Mouse (Mus musculus) neural tube, embryonic 13.5 days (tissue): Measurements from ENCODE around the gene Olfr224. TPM values are rescaled to one million over a fixed set of nuclear protein-coding genes. Genes with fewer than 3 reads are reported as not detected.

Experiments used
- ATAC-seq: fragments of 200-750 bp; cut with Nextera tagmentation; 2 replicates; pipeline ENCODE4 v1.8.0; 2017; ENCODE audit warnings: low read depth, mild to moderate bottlenecking, moderate TSS enrichment, moderate library complexity
- H3K27ac ChIP-seq: fragments of 300-500 bp; sonication (generic); replicated peaks from 2 replicates; pipeline ENCODE4 v1.5.1; 2015; ENCODE audit warnings: moderate library complexity, mild to moderate bottlenecking, inconsistent platforms
- H3K27me3 ChIP-seq: fragments of 300-500 bp; sonication (generic); 2 replicates; pipeline ENCODE4 v1.6.1; 2015; ENCODE audit warnings: mild to moderate bottlenecking, inconsistent platforms
- H3K36me3 ChIP-seq: fragments of 300-500 bp; sonication (generic); 2 replicates; pipeline ENCODE4 v1.6.1; 2015; ENCODE audit warnings: mild to moderate bottlenecking, inconsistent platforms
- H3K4me1 ChIP-seq: fragments of 300-500 bp; sonication (generic); replicated peaks from 2 replicates; pipeline ENCODE4 v1.6.1; 2015; ENCODE audit warnings: inconsistent platforms
- H3K4me2 ChIP-seq: fragments of 300-500 bp; sonication (generic); 2 replicates; pipeline ENCODE4 v1.6.1; 2015; ENCODE audit warnings: inconsistent platforms, mild to moderate bottlenecking, moderate library complexity
- H3K4me3 ChIP-seq: fragments of 300-500 bp; sonication (generic); 2 replicates; pipeline ENCODE4 v1.5.1; 2015; ENCODE audit warnings: mild to moderate bottlenecking, inconsistent platforms
- H3K9ac ChIP-seq: fragments of 300-500 bp; sonication (generic); 2 replicates; pipeline ENCODE4 v1.6.1; 2015; ENCODE audit warnings: moderate library complexity, mild to moderate bottlenecking, inconsistent platforms
- H3K9me3 ChIP-seq: fragments of 300-500 bp; sonication (generic); 2 replicates; pipeline ENCODE4 v1.6.1; 2016; ENCODE audit warnings: inconsistent platforms
- WGBS: fragments of 180-500 bp; shearing (Covaris S2); methylation state at CpG from one replicate; pipeline ENCODE4 v1.1.7; 2015; 5-methylcytosine and 5-hydroxymethylcytosine counted together
- polyA plus RNA-seq: library from polyadenylated mRNA; unstranded; fragments of >200 nt; fragmentation: Nextera tagmentation; extraction: Ambion mirVana; gene quantifications from 2 replicates; pipeline ENCODE4 v1.2.1, GENCODE M21; 2015

The Olfr224 gene
- polyA plus RNA-seq: 0.14 TPM in 1 of 2 replicates, not detected in the other

GRCm38 (mm10) chr11:58570405-58570804, at the start of gene Olfr224:
Gene Olfr224 (minus strand): TSS chr11:58570553.
- no peak for ATAC-seq
- no peak within 1 kb of the TSS for H3K4me3 ChIP-seq
- no peaks in the 10 kb centered on the region for H3K9me3 ChIP-seq
- WGBS: 70% methylated on average over 5 of the region's 5 CpGs
- H3K4me1 ChIP-seq: no peaks in the 10 kb centered on the region
- no peak within 1 kb of the TSS for H3K27ac ChIP-seq
- H3K27me3 ChIP-seq: no peaks in the 10 kb centered on the region
- H3K9ac ChIP-seq: no peak within 1 kb of the TSS
- H3K4me2 ChIP-seq: no peak within 1 kb of the TSS
- H3K36me3 ChIP-seq: no peaks in the 10 kb centered on the region

GRCm38 (mm10) chr11:58618793-58619192, 48.4 kb upstream of the Olfr224 start:
- Histone ChIP-seq H3K27me3 (no peaks in the 10 kb centered on the region), H3K9ac (no peak overlapping the region), H3K36me3 (no peaks in the 10 kb centered on the region), H3K4me3 (no peak overlapping the region), H3K4me1 (no peaks in the 10 kb centered on the region), H3K9me3 (no peaks in the 10 kb centered on the region), H3K27ac (no peak overlapping the region), H3K4me2 (no peak overlapping the region)
- ATAC-seq: no peak
- WGBS: 68% methylated on average over 6 of the region's 6 CpGs

GRCm38 (mm10) chr11:58618369-58618768, 48.0 kb upstream of the Olfr224 start:
- H3K9ac ChIP-seq: no peak overlapping the region
- ATAC-seq: no peak
- no peak overlapping the region for H3K27ac ChIP-seq
- no peaks in the 10 kb centered on the region for H3K36me3 ChIP-seq
- H3K27me3 ChIP-seq: no peaks in the 10 kb centered on the region
- H3K4me1 ChIP-seq: no peaks in the 10 kb centered on the region
- H3K4me2 ChIP-seq: no peak overlapping the region
- 73% methylated on average over 3 of the region's 3 CpGs for WGBS
- H3K4me3 ChIP-seq: no peak overlapping the region
- no peaks in the 10 kb centered on the region for H3K9me3 ChIP-seq

- ATAC-seq: no peak
These were observed 45.6 kb upstream of the Olfr224 start, which contains the start of gene 2210407C18Rik for GRCm38 (mm10) chr11:58615975-58616374. Gene 2210407C18Rik (minus strand): TSS chr11:58616075.

GRCm38 (mm10) chr11:58614526-58614925, 44.2 kb upstream of the Olfr224 start:
- Histone ChIP-seq H3K27ac (no peak overlapping the region), H3K36me3 (no peaks in the 10 kb centered on the region), H3K9ac (no peak overlapping the region), H3K4me3 (no peak overlapping the region), H3K27me3 (no peaks in the 10 kb centered on the region), H3K4me2 (no peak overlapping the region), H3K4me1 (no peaks in the 10 kb centered on the region), H3K9me3 (no peaks in the 10 kb centered on the region)
- no peak for ATAC-seq

More at GRCm38 (mm10) chr11:58615975-58616374, 45.6 kb upstream of the Olfr224 start, which contains the start of gene 2210407C18Rik:
- no peaks in the 10 kb centered on the region for H3K27me3 ChIP-seq
- H3K9ac ChIP-seq: no peak within 1 kb of the TSS
- H3K4me3 ChIP-seq: no peak within 1 kb of the TSS
- 88% methylated on average over 4 of the region's 4 CpGs for WGBS
- H3K27ac ChIP-seq: no peak within 1 kb of the TSS
- no peak within 1 kb of the TSS for H3K4me2 ChIP-seq
- no peaks in the 10 kb centered on the region for H3K36me3 ChIP-seq
- no peaks in the 10 kb centered on the region for H3K4me1 ChIP-seq
- no peaks in the 10 kb centered on the region for H3K9me3 ChIP-seq

GRCm38 (mm10) chr11:58613359-58613758, 43.0 kb upstream of the Olfr224 start:
- WGBS: 57% methylated on average over 3 of the region's 3 CpGs
- no peak overlapping the region for H3K4me3 ChIP-seq
- no peaks in the 10 kb centered on the region for H3K9me3 ChIP-seq
- H3K4me1 ChIP-seq: no peaks in the 10 kb centered on the region
- H3K9ac ChIP-seq: no peak overlapping the region
- ATAC-seq: no peak
- no peaks in the 10 kb centered on the region for H3K36me3 ChIP-seq
- no peak overlapping the region for H3K4me2 ChIP-seq
- no peak overlapping the region for H3K27ac ChIP-seq
- H3K27me3 ChIP-seq: no peaks in the 10 kb centered on the region

GRCm38 (mm10) chr11:58607030-58607429, 36.7 kb upstream of the Olfr224 start:
- no peak for ATAC-seq
- 80% methylated on average over 6 of the region's 6 CpGs for WGBS
- H3K27ac ChIP-seq: no peak overlapping the region
- H3K27me3 ChIP-seq: no peaks in the 10 kb centered on the region
- no peaks in the 10 kb centered on the region for H3K4me1 ChIP-seq
- no peaks in the 10 kb centered on the region for H3K9me3 ChIP-seq
- H3K4me3 ChIP-seq: no peak overlapping the region
- H3K9ac ChIP-seq: no peak overlapping the region
- H3K36me3 ChIP-seq: no peaks in the 10 kb centered on the region
- H3K4me2 ChIP-seq: no peak overlapping the region

- H3K27ac ChIP-seq: no peak overlapping the region
- ATAC-seq: no peak
- no peak overlapping the region for H3K4me2 ChIP-seq
- H3K9me3 ChIP-seq: no peaks in the 10 kb centered on the region
- no peak overlapping the region for H3K4me3 ChIP-seq
- H3K27me3 ChIP-seq: no peaks in the 10 kb centered on the region
- no peak overlapping the region for H3K9ac ChIP-seq
- H3K36me3 ChIP-seq: no peaks in the 10 kb centered on the region
- WGBS: 91% methylated on average over 12 of the region's 12 CpGs
- no peaks in the 10 kb centered on the region for H3K4me1 ChIP-seq
These were observed 36.0 kb upstream of the Olfr224 start for GRCm38 (mm10) chr11:58606177-58606919.

- Histone ChIP-seq H3K36me3 (no peaks in the 10 kb centered on the region), H3K27me3 (no peaks in the 10 kb centered on the region), H3K9ac (no peak overlapping the region), H3K4me3 (no peak overlapping the region), H3K4me2 (no peak overlapping the region), H3K9me3 (no peaks in the 10 kb centered on the region), H3K27ac (no peak overlapping the region), H3K4me1 (no peaks in the 10 kb centered on the region)
- ATAC-seq: no peak
- WGBS: 91% methylated on average over 3 of the region's 3 CpGs
These were observed 34.9 kb upstream of the Olfr224 start for GRCm38 (mm10) chr11:58605228-58605627.

- ATAC-seq: no peak
- Histone ChIP-seq H3K9me3 (no peaks in the 10 kb centered on the region), H3K4me2 (no peak overlapping the region), H3K9ac (no peak overlapping the region), H3K27me3 (no peaks in the 10 kb centered on the region), H3K27ac (no peak overlapping the region), H3K4me3 (no peak overlapping the region), H3K36me3 (no peaks in the 10 kb centered on the region), H3K4me1 (no peaks in the 10 kb centered on the region)
- WGBS: 83% methylated on average over 2 of the region's 2 CpGs
These were observed 34.3 kb upstream of the Olfr224 start for GRCm38 (mm10) chr11:58604688-58605087.

GRCm38 (mm10) chr11:58602800-58603560, 32.6 kb upstream of the Olfr224 start:
- H3K36me3 ChIP-seq: no peaks in the 10 kb centered on the region
- H3K9ac ChIP-seq: no peak overlapping the region
- no peaks in the 10 kb centered on the region for H3K9me3 ChIP-seq
- no peak overlapping the region for H3K4me2 ChIP-seq
- no peak overlapping the region for H3K4me3 ChIP-seq
- no peak overlapping the region for H3K27ac ChIP-seq
- H3K4me1 ChIP-seq: no peaks in the 10 kb centered on the region
- WGBS: 83% methylated on average over 6 of the region's 6 CpGs
- H3K27me3 ChIP-seq: no peaks in the 10 kb centered on the region
- no peak for ATAC-seq

- H3K27ac ChIP-seq: no peak overlapping the region
- H3K9ac ChIP-seq: no peak overlapping the region
- no peak for ATAC-seq
- H3K36me3 ChIP-seq: no peaks in the 10 kb centered on the region
- H3K27me3 ChIP-seq: no peaks in the 10 kb centered on the region
- H3K9me3 ChIP-seq: no peaks in the 10 kb centered on the region
- no peaks in the 10 kb centered on the region for H3K4me1 ChIP-seq
- no peak overlapping the region for H3K4me2 ChIP-seq
- no peak overlapping the region for H3K4me3 ChIP-seq
These were observed 31.7 kb upstream of the Olfr224 start for GRCm38 (mm10) chr11:58602062-58602461.
